Mouse (Mus musculus) heart, embryonic 11.5 days (tissue): ENCODE measurements around the gene Dixdc1. TPM values are rescaled to one million over a fixed set of nuclear protein-coding genes. Genes with fewer than 3 reads are reported as not detected.

ENCODE experiments used
- ATAC-seq: fragments of 200-750 bp; cut with Nextera tagmentation; replicated peaks from 2 replicates; pipeline ENCODE4 v1.8.0; 2017; ENCODE audit warnings: moderate library complexity; ENCODE audit not compliant: insufficient number of reproducible peaks, low FRiP score, low TSS enrichment
- H3K27ac ChIP-seq: fragments of 300-500 bp; sonication (generic); 2 replicates; pipeline ENCODE4 v1.5.1; 2014; ENCODE audit warnings: mild to moderate bottlenecking, low read depth, low read length
- H3K27me3 ChIP-seq: fragments of 300-500 bp; sonication (generic); 2 replicates; pipeline ENCODE4 v1.6.1; 2014; ENCODE audit warnings: mild to moderate bottlenecking, low read length, mixed read lengths; ENCODE audit not compliant: control insufficient read depth, insufficient read depth
- H3K36me3 ChIP-seq: fragments of 300-500 bp; sonication (generic); 2 replicates; pipeline ENCODE4 v1.6.1; 2014; ENCODE audit warnings: mild to moderate bottlenecking, low read length, moderate library complexity, mixed read lengths; ENCODE audit not compliant: control insufficient read depth, insufficient read depth
- H3K4me1 ChIP-seq: fragments of 300-500 bp; sonication (generic); 2 replicates; pipeline ENCODE4 v1.6.1; 2014; ENCODE audit warnings: low read length; ENCODE audit not compliant: control insufficient read depth, insufficient read depth
- H3K4me2 ChIP-seq: fragments of 300-500 bp; sonication (generic); 2 replicates; pipeline ENCODE4 v1.6.1; 2014; ENCODE audit warnings: mild to moderate bottlenecking, moderate library complexity
- H3K4me3 ChIP-seq: fragments of 300-500 bp; sonication (generic); 2 replicates; pipeline ENCODE4 v1.5.1; 2014; ENCODE audit warnings: low read depth, low read length
- H3K9ac ChIP-seq: fragments of 300-500 bp; sonication (generic); 2 replicates; pipeline ENCODE4 v1.6.1; 2014; ENCODE audit warnings: mild to moderate bottlenecking, low read depth, low read length, moderate library complexity
- H3K9me3 ChIP-seq: fragments of 300-500 bp; sonication (generic); replicated peaks from 2 replicates; pipeline ENCODE4 v1.6.1; 2016; ENCODE audit warnings: low read length; ENCODE audit not compliant: control insufficient read depth
- WGBS: fragments of 180-500 bp; shearing (Covaris S2); extraction: QIAGEN DNeasy Blood & Tissue Kit; methylation state at CpG from one replicate; pipeline ENCODE4 v1.1.7; 2014; ENCODE audit not compliant: insufficient replicate concordance; 5-methylcytosine and 5-hydroxymethylcytosine counted together
- polyA plus RNA-seq: library from polyadenylated mRNA; unstranded; fragments of >200 nt; fragmentation: Nextera tagmentation; extraction: Ambion mirVana; gene quantifications from 2 replicates; pipeline ENCODE4 v1.2.1, GENCODE M21; 2014

Gene Dixdc1
- polyA plus RNA-seq, 1 experiment from 2014 or later: 7.3 TPM

GRCm38 (mm10) chr9:50698418-50699409 lies 40.6 kb downstream of the Dixdc1 start:
- Histone ChIP-seq H3K36me3 (no peaks in the 10 kb centered on the region), H3K27me3 (peaks cover 6% of the 10 kb centered on the region; the same call in 1 of the 2 replicates), H3K9ac (peak overlapping the region; percentile 66), H3K4me3 (peak overlapping the region; percentile 58), H3K9me3 (no peaks in the 10 kb centered on the region), H3K4me1 (peaks cover 8% of the 10 kb centered on the region), H3K27ac (no peak overlapping the region), H3K4me2 (peak overlapping the region; percentile 99)
- ATAC-seq: peak; percentile 40
- under 1% methylated on average over 70 of the region's 70 CpGs for WGBS

- Histone ChIP-seq H3K4me3 (peak overlapping the region; percentile 24), H3K4me1 (peaks cover 8% of the 10 kb centered on the region), H3K9ac (peak overlapping the region; percentile 17), H3K27me3 (peaks cover 6% of the 10 kb centered on the region; the same call in 1 of the 2 replicates), H3K36me3 (no peaks in the 10 kb centered on the region), H3K4me2 (peak overlapping the region; percentile 99), H3K9me3 (no peaks in the 10 kb centered on the region), H3K27ac (no peak overlapping the region)
- under 1% methylated on average over 12 of the region's 12 CpGs for WGBS
- 0 out of 2 replicates have a peak, but pooled peaks have one; percentile 15 for ATAC-seq
Measured at GRCm38 (mm10) chr9:50697706-50698041, 41.6 kb downstream of the Dixdc1 start.

GRCm38 (mm10) chr9:50696851-50697705 lies 42.2 kb downstream of the Dixdc1 start:
- H3K27ac ChIP-seq: no peak overlapping the region
- WGBS: 54% methylated on average over 12 of the region's 12 CpGs
- no peaks in the 10 kb centered on the region for H3K36me3 ChIP-seq
- peak overlapping the region; percentile 24 for H3K4me3 ChIP-seq
- peaks cover 6% of the 10 kb centered on the region; the same call in 1 of the 2 replicates for H3K27me3 ChIP-seq
- ATAC-seq: no peak
- H3K9me3 ChIP-seq: no peaks in the 10 kb centered on the region
- H3K9ac ChIP-seq: peak overlapping the region; percentile 17
- H3K4me1 ChIP-seq: peaks cover 8% of the 10 kb centered on the region
- H3K4me2 ChIP-seq: peak overlapping the region; percentile 99

GRCm38 (mm10) chr9:50695153-50695552 lies 44.2 kb downstream of the Dixdc1 start:
- H3K4me1 ChIP-seq: peaks cover 8% of the 10 kb centered on the region
- H3K9me3 ChIP-seq: no peaks in the 10 kb centered on the region
- peaks cover 4% of the 10 kb centered on the region; the same call in 1 of the 2 replicates for H3K27me3 ChIP-seq
- no peaks in the 10 kb centered on the region for H3K36me3 ChIP-seq
- 72% methylated on average over 6 of the region's 6 CpGs for WGBS
- no peak for ATAC-seq
- H3K9ac ChIP-seq: no peak overlapping the region
- H3K4me2 ChIP-seq: no peak overlapping the region
- H3K4me3 ChIP-seq: no peak overlapping the region
- no peak overlapping the region for H3K27ac ChIP-seq

- Histone ChIP-seq H3K4me2 (peak overlapping the region; percentile 19), H3K27ac (no peak overlapping the region), H3K36me3 (no peaks in the 10 kb centered on the region), H3K4me3 (no peak overlapping the region), H3K9ac (no peak overlapping the region), H3K27me3 (no peaks in the 10 kb centered on the region), H3K4me1 (peaks cover 8% of the 10 kb centered on the region), H3K9me3 (no peaks in the 10 kb centered on the region)
- no peak for ATAC-seq
- WGBS: 15% methylated on average over 10 of the region's 10 CpGs
Measured at GRCm38 (mm10) chr9:50693631-50694030, 45.7 kb downstream of the Dixdc1 start.

- no peak for ATAC-seq
- peaks cover 3% of the 10 kb centered on the region for H3K4me1 ChIP-seq
- no peaks in the 10 kb centered on the region for H3K27me3 ChIP-seq
- H3K9me3 ChIP-seq: no peaks in the 10 kb centered on the region
- no peak overlapping the region for H3K4me3 ChIP-seq
- H3K27ac ChIP-seq: no peak overlapping the region
- 0 out of 2 replicates have a peak overlapping the region, but pooled peaks have one; percentile 10 for H3K4me2 ChIP-seq
- no peak overlapping the region for H3K9ac ChIP-seq
- H3K36me3 ChIP-seq: no peaks in the 10 kb centered on the region
- 28% methylated on average over 13 of the region's 13 CpGs for WGBS
Measured at GRCm38 (mm10) chr9:50692626-50693580, 46.4 kb downstream of the Dixdc1 start.

GRCm38 (mm10) chr9:50686866-50687652 lies 52.3 kb downstream of the Dixdc1 start:
- Histone ChIP-seq H3K9me3 (no peaks in the 10 kb centered on the region), H3K4me1 (no peaks in the 10 kb centered on the region), H3K27me3 (no peaks in the 10 kb centered on the region), H3K4me3 (no peak overlapping the region), H3K27ac (no peak overlapping the region), H3K9ac (no peak overlapping the region), H3K36me3 (0 out of 2 replicates have a peak, but pooled peaks cover 4% of the 10 kb centered on the region), H3K4me2 (no peak overlapping the region)
- 64% methylated on average over 6 of the region's 6 CpGs for WGBS
- no peak for ATAC-seq
